In genomic region chr19:37795552-37796343, GRCm38 (mm10) we compare ENCODE assay signal across 8 mouse cellular contexts.
DNase-seq lines count a peak whose midpoint lies in the region; ATAC-seq lines count a peak whose summit lies in the region.
"Had no signal": no experiment of that assay in that cellular context is flagged by ENCODE, and none has a peak within 500 bp of the region (broad histone marks: within the 10 kb centered on the region; RNA-seq: fewer than 3 reads in every experiment).

No protein-coding gene starts in this region.

- intact Hi-C loops in left cerebral cortex, postnatal 10 days (cut with DNase I): no loop called here

- H3K27ac ChIP-seq in forebrain, embryonic 16.5 days (ENCODE audit: low read length): no peak overlapping the region

- H3K4me1 ChIP-seq in forebrain, embryonic 16.5 days (replicated peaks; ENCODE audit: control insufficient read depth, insufficient read depth, low read length): no peaks in the 10 kb centered on the region

- 72% methylated on average over 18 of the region's 18 CpGs for WGBS in forebrain, embryonic 16.5 days

- peak; percentile 76 for ATAC-seq in forebrain, embryonic 16.5 days

- H3K27me3 ChIP-seq in forebrain, embryonic 16.5 days (replicated peaks; ENCODE audit: control insufficient read depth, insufficient read depth, low read length): no peaks in the 10 kb centered on the region

- H3K9me3 ChIP-seq in forebrain, embryonic 16.5 days (ENCODE audit: control insufficient read depth, low read length): no peaks in the 10 kb centered on the region

- no peak overlapping the region for H3K4me3 ChIP-seq in forebrain, embryonic 16.5 days (replicated peaks; ENCODE audit: low read length)
- H3K4me3 ChIP-seq: erythroblast, embryonic 14.5 days had no signal

- DNase-seq in left cerebral cortex, postnatal 10 days (ENCODE audit: extremely low spot score in 1 of 2, low spot score in 2 of 2): peak; percentile 7 to 20
- no peak for DNase-seq in left cerebral cortex, adult 18-20 months (ENCODE audit: low spot score in 2 of 2)
- DNase-seq in NIH3T3 (ENCODE audit: low read depth): peak; percentile 36
- peak; percentile 62 to 66 for DNase-seq in kidney, adult 8-10 months
- DNase-seq in frontal cortex, postnatal 36 days (ENCODE audit: low spot score in 2 of 2): no peak
- no peak for DNase-seq in Muller cell, postnatal 12 days (ENCODE audit: inconsistent ontology term)

- no peak overlapping the region for H3K4me2 ChIP-seq in forebrain, embryonic 16.5 days (ENCODE audit: low read length)

- H3K9ac ChIP-seq in forebrain, embryonic 16.5 days (replicated peaks; ENCODE audit: low read depth, low read length): no peak overlapping the region

- no peaks in the 10 kb centered on the region for H3K36me3 ChIP-seq in forebrain, embryonic 16.5 days (ENCODE audit: control insufficient read depth, insufficient read depth)

Comparison
In these comparisons a context has a peak if more than half of its experiments do, and no peak if none do; other contexts are left out.
1. DNase-seq: peak in left cerebral cortex, postnatal 10 days (2 of 2), NIH3T3 (single experiment) and kidney, adult 8-10 months (2 of 2); none in left cerebral cortex, adult 18-20 months (0 of 2), frontal cortex, postnatal 36 days (0 of 2) and Muller cell, postnatal 12 days (single experiment).